Mouse (Mus musculus) adrenal gland, adult 18-20 months (tissue): ENCODE measurements around the gene Rpl10-ps3. TPM values are rescaled to one million over a fixed set of nuclear protein-coding genes. Genes with fewer than 3 reads are reported as not detected.

Experiments used
- DNase-seq, 2 experiments: peaks; one replicate each; pipeline ENCODE4 v3.0.0; 2021 to 2022; ENCODE audit warnings: low spot score in 2 of 2
- total RNA-seq, 2 experiments: library from RNA; stranded (reverse); gene quantifications; 1 replicate in 1 of 2; 2 replicates in 1 of 2; pipeline ENCODE4 v1.2.3; 2021

Rpl10-ps3 gene
- total RNA-seq, 2 experiments from 2014 or later, result 982 to 1,145 TPM

DNA sequence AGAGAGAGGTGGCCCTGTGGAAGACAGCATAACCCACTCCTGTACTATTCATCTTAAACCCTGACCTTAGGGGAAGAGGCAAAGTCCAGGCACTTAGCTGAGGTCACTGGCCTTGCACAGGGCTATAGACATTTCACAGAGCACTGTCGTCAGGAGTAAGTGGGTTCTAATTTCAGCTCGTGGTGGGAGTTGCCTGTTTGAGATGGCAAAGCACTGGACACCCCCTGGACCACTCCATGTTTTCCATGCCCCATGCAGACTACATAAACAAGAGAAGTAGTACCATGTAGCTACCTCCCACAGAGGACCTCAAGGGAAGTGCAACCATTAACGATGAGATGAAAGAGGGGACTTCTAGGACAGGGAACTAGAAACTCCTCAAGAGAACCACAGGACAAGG is 29.1 kb downstream of the Rpl10-ps3 start:
- DNase-seq, result no peak

- no peak for DNase-seq
These were observed 33.7 kb downstream of the Rpl10-ps3 start for GRCm38 (mm10) chr9:50311036-50311545.

- DNase-seq, result no peak
These were observed 38.9 kb downstream of the Rpl10-ps3 start for GRCm38 (mm10) chr9:50305666-50306402.

GRCm38 (mm10) chr9:50305046-50305445 is 39.7 kb downstream of the Rpl10-ps3 start:
- DNase-seq, result no peak

DNA sequence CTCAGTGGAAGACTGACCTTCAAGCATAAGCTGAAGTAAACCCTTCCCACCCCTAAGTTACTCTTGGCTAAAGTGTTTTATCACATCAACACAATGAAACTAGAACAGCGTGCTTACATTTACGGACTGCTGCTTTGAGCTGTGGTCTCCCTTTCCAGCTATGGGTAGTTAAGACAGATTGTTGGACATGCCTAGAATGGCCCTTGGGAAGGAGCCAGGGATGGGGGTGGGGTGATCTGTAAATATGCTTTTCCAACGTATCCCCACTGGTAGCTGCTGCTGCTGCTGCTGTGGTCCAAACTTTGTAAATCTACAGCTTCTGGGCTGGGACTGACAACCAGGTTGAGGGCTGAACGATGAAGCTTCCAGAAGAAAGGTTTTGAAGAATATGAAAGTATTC is 40.8 kb downstream of the Rpl10-ps3 start:
- DNase-seq, result no peak

DNA sequence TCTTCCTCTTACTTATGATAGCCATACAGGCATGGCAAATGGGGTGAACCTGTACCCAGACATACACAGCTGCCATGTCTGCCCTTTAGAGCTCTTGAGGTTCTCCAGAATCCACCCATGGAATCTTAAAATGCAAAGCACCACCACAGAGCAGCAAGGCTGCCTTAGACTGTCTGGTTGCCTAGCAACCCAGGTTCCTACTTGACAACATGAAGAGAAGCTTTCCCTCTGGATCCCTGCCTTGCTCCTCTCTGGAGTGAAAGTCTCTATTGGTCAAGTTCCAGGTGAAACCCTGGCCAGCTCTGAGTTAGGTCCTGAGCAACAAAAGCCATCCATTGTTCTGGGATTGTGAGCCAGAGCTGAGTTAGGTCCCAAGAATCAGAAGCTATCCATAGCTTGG is 43.0 kb downstream of the Rpl10-ps3 start:
- no peak for DNase-seq

- no peak for DNase-seq
These were observed 46.4 kb downstream of the Rpl10-ps3 start for GRCm38 (mm10) chr9:50298389-50298788.

Other genes starting within 250 kb of the Rpl10-ps3 start
- gene Plet1, start 149.6 kb upstream of the Rpl10-ps3 start, total RNA-seq, result under 1 TPM in 1 of 2 experiments, not detected in 1; 0.29 TPM
- gene Pts, start 183.8 kb upstream of the Rpl10-ps3 start, total RNA-seq, result 10 to 100 TPM; 76.0 to 77.4 TPM
- 1 to 10 TPM; 3.9 to 6.5 TPM for gene Il18, start 209.9 kb upstream of the Rpl10-ps3 start, total RNA-seq
- 1 to 10 TPM; 4.6 to 4.7 TPM for gene Bco2, start 210.2 kb upstream of the Rpl10-ps3 start, total RNA-seq
- not detected for gene Tex12, start 216.4 kb upstream of the Rpl10-ps3 start, total RNA-seq